Mouse (Mus musculus) bone marrow macrophage, adult 2 months (primary cell): ENCODE data around the gene Cbr2.

Experiments used
- CTCF ChIP-seq: IDR thresholded peaks from 2 replicates; pipeline ENCODE4 v1.5.1; 2012; ENCODE audit warnings: low read depth, mild to moderate bottlenecking, low read length, moderate library complexity
- POLR2A ChIP-seq: IDR thresholded peaks from 2 replicates; pipeline ENCODE4 v1.6.1; 2012; ENCODE audit warnings: mild to moderate bottlenecking, low read depth, low read length, borderline replicate concordance

GRCm38 (mm10) chr11:120722761-120723382 lies 9.0 kb downstream of the Cbr2 start:
- TF ChIP-seq POLR2A: no peak
- no peak for TF ChIP-seq CTCF
